ENCODE assay signal across 29 mouse cellular contexts in the genomic region with DNA sequence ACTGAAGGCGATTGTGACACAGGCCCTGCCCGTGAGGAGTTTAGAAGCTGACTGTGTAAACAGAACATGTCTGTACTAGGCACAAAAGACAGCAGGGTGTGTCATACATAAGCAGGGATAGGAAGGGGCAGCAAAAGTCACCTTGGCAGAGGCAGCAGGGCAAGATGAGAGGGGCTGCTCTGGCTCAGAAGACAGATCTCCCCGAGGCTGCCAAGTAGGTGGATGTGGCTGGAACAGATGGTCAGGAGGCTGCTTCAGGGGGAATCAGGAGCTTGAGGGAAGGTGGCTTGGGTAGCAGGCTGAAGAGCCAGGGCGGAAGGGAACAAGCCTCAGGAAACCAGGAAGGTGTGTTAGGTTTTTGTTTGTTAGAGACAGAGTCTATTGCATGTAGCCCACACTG. TPM values are rescaled to one million over a fixed set of nuclear protein-coding genes. Genes with fewer than 3 reads are reported as not detected.
"Had no signal": no experiment of that assay in that cellular context is flagged by ENCODE, and none has a peak within 500 bp of the region (broad histone marks: within the 10 kb centered on the region; RNA-seq: fewer than 3 reads in every experiment).

No protein-coding gene starts in this region.

- H3K9me3 ChIP-seq: kidney, embryonic 15.5 days; limb, embryonic 12.5 days; limb, embryonic 15.5 days; lung, embryonic 15.5 days had no signal

- H3K36me3 ChIP-seq: kidney, embryonic 15.5 days; limb, embryonic 12.5 days; limb, embryonic 15.5 days; lung, embryonic 15.5 days had no signal

- H3K27ac ChIP-seq: kidney, embryonic 15.5 days; limb, embryonic 12.5 days; limb, embryonic 15.5 days; liver, embryonic 14.5 days; lung, embryonic 15.5 days had no signal

- DNase-seq: kidney, adult 11 months; kidney, adult 8-10 months; kidney, postnatal 14 days; kidney, postnatal 4 days; lung, adult 18-20 months; lung, postnatal 10 days; lung, postnatal 4 days; midbrain, embryonic 14.5 days; thymus, adult 2 months; thymus, postnatal 14 days; thymus, postnatal 4 days had no signal

- H3K4me3 ChIP-seq: kidney, embryonic 15.5 days; limb, embryonic 12.5 days; limb, embryonic 15.5 days; lung, embryonic 15.5 days had no signal

- H3K9ac ChIP-seq: kidney, embryonic 15.5 days; limb, embryonic 12.5 days; limb, embryonic 15.5 days; liver, embryonic 14.5 days; lung, embryonic 15.5 days had no signal

- H3K4me2 ChIP-seq: kidney, embryonic 15.5 days; limb, embryonic 12.5 days; limb, embryonic 15.5 days; lung, embryonic 15.5 days; midbrain, embryonic 11.5 days had no signal

RNA-seq across cellular contexts. Expression of a gene that starts 7.0 kb away (rescaled TPM):
- total RNA-seq: megakaryocyte progenitor cell, adult 5-6 weeks; megakaryocyte-erythroid progenitor cell, adult 5-6 weeks had no signal

RNA-seq across cellular contexts. Expression of a gene that starts 20.0 kb away (rescaled TPM):
- total RNA-seq: left cerebral cortex, adult 18-20 months; left cerebral cortex, postnatal 10 days; left cerebral cortex, postnatal 36 days; megakaryocyte progenitor cell, adult 5-6 weeks; megakaryocyte-erythroid progenitor cell, adult 5-6 weeks; midbrain, postnatal 0 days had no signal
- polyA plus RNA-seq: limb, embryonic 12.5 days; midbrain, embryonic 11.5 days; midbrain, embryonic 14.5 days; midbrain, postnatal 0 days; neural tube, embryonic 11.5 days; spleen, adult 2 months had no signal

RNA-seq across cellular contexts. Expression of a gene that starts 48.7 kb away (rescaled TPM):
- total RNA-seq: layer of hippocampus, adult 18-20 months; layer of hippocampus, postnatal 14 days; left cerebral cortex, adult 18-20 months; left cerebral cortex, postnatal 10 days; left cerebral cortex, postnatal 36 days; megakaryocyte progenitor cell, adult 5-6 weeks; megakaryocyte-erythroid progenitor cell, adult 5-6 weeks; midbrain, postnatal 0 days had no signal
- polyA plus RNA-seq: kidney, embryonic 15.5 days; limb, embryonic 12.5 days; limb, embryonic 15.5 days; liver, embryonic 14.5 days; midbrain, embryonic 11.5 days; midbrain, embryonic 14.5 days; neural tube, embryonic 11.5 days; neural tube, embryonic 14.5 days; small intestine, adult 2 months; spleen, adult 2 months; thymus, adult 2 months had no signal
